Mouse (Mus musculus) ES-Bruce4 (cell line): ENCODE results near the gene Papss1. TPM values are rescaled to one million over a fixed set of nuclear protein-coding genes. Genes with fewer than 3 reads are reported as not detected.
A peak's percentile ranks its signal among the peaks of the same experiment; 100 is the strongest.

ENCODE experiments used
- H3K27ac ChIP-seq: 2 replicates; pipeline ENCODE4 v1.5.1; 2012; ENCODE audit warnings: low read length, inconsistent platforms; ENCODE audit not compliant: insufficient read depth
- H3K27me3 ChIP-seq: 2 replicates; pipeline ENCODE4 v1.6.1; 2012; ENCODE audit warnings: mild to moderate bottlenecking, low read length, inconsistent platforms; ENCODE audit not compliant: control insufficient read depth, poor library complexity, insufficient read depth, severe bottlenecking
- H3K36me3 ChIP-seq: 2 replicates; pipeline ENCODE4 v1.6.1; 2012; ENCODE audit warnings: inconsistent platforms, mild to moderate bottlenecking, low read length, moderate library complexity; ENCODE audit not compliant: control insufficient read depth, poor library complexity, insufficient read depth, severe bottlenecking
- H3K4me1 ChIP-seq: one replicate; pipeline ENCODE4 v1.8.1; 2011; ENCODE audit warnings: low read length; ENCODE audit not compliant: control insufficient read depth, insufficient read depth
- H3K4me3 ChIP-seq: 2 replicates; pipeline ENCODE4 v1.5.1; 2011; ENCODE audit warnings: low read depth, mild to moderate bottlenecking, low read length
- H3K9ac ChIP-seq: 2 replicates; pipeline ENCODE4 v1.6.1; 2012; ENCODE audit warnings: low read depth, mild to moderate bottlenecking, inconsistent platforms; ENCODE audit not compliant: poor library complexity, severe bottlenecking
- H3K9me3 ChIP-seq: replicated peaks from 2 replicates; pipeline ENCODE4 v1.6.1; 2012; ENCODE audit warnings: mild to moderate bottlenecking, low read length, inconsistent platforms; ENCODE audit not compliant: control insufficient read depth, poor library complexity, insufficient read depth, severe bottlenecking
- CTCF ChIP-seq: IDR thresholded peaks from one replicate; pipeline ENCODE4 v1.8.1; 2011; ENCODE audit warnings: low read depth, low read length
- EP300 ChIP-seq: IDR thresholded peaks from 2 replicates; pipeline ENCODE4 v1.6.1; 2011; ENCODE audit warnings: low read depth, low read length; ENCODE audit not compliant: insufficient read depth
- POLR2A ChIP-seq: IDR thresholded peaks from one replicate; pipeline ENCODE4 v1.8.1; 2011; ENCODE audit warnings: low read length; ENCODE audit not compliant: insufficient read depth
- polyA plus RNA-seq: library from polyadenylated mRNA; stranded (reverse); fragments of >200 nt; gene quantifications from 2 replicates; pipeline ENCODE4 v1.2.4, GENCODE M21; 2011; ENCODE audit warnings: low read depth; ENCODE audit not compliant: missing spikeins, insufficient read depth, insufficient read length

Gene Papss1
- polyA plus RNA-seq, 1 experiment, result 19.8 TPM

DNA sequence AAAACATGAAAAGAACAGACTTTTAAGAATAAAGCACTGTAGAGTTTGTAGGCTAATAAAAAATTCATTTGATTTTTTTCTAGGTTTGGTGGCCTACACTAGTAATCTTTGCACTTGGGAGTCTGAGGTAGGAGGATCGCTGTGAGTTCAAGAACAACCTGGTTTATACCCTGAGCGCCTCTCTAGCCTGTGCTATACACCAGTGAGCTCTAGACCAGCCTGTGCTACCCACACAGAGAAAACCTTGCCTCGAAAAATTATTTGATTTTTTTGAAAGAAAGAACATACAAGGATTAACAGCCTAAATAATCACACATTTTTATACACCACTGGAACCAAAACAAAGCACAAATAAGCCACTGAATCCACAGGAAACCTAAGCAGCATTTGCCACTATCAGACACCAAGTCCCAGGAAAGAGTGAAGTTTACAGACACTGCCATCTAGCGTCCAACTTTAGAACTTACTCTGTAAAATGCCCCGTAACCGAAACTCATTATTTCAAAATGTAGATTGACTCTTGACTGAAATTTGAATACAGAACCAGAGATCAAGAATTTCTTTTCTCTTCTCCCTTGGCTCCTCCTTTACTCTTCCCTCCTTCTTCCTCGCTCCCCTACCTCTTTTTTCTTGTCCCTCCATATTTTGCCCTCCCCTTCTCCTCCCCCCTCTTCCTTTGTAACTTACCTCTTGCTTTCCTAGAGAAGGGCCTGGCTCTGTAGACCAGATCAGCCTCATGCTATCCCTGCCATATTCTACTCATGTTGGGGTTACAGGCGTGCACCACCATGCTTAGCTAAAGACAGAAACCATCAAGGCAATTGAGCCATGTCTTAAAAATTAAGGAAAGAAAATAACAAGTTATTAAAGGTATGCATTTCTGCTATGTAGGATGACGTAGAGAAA is 12.0 kb upstream of the Papss1 start:
- no peaks in the 10 kb centered on the region for H3K27me3 ChIP-seq
- no peaks in the 10 kb centered on the region for H3K36me3 ChIP-seq

DNA sequence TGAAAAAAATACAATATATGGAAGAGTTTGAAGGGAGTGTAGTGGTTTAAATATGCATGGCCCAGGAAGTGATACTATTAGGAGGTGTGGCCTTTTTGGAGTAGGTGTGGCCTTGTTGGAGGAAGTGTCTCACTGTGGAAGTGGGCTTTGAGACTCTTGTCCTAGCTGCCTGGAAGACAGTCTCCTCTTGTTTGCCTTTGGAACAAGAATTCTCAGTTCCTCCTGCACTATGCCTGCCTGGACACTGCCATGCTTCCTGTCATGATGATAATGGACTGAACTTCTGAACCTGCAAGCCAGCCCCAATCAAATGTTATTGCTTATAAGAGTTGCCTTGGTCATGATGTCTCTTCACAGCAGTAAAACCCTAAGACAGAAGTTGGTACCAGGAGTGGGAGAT is 8.8 kb upstream of the Papss1 start:
- no peak overlapping the region for H3K9ac ChIP-seq

More for the DNA sequence above, 12.0 kb upstream of the Papss1 start:
- no peak overlapping the region for H3K27ac ChIP-seq
- TF ChIP-seq EP300 (no peak), POLR2A (no peak)
- peaks cover 5% of the 10 kb centered on the region for H3K9me3 ChIP-seq
- no peaks in the 10 kb centered on the region for H3K4me1 ChIP-seq
- no peak overlapping the region for H3K9ac ChIP-seq
- no peak overlapping the region for H3K4me3 ChIP-seq

GRCm38 (mm10) chr3:131561591-131561990 is 3.0 kb upstream of the Papss1 start:
- Histone ChIP-seq H3K27me3 (no peaks in the 10 kb centered on the region), H3K27ac (no peak overlapping the region), H3K9me3 (no peaks in the 10 kb centered on the region), H3K4me3 (no peak overlapping the region), H3K9ac (no peak overlapping the region), H3K36me3 (no peaks in the 10 kb centered on the region), H3K4me1 (no peaks in the 10 kb centered on the region)
- no peak for TF ChIP-seq POLR2A
- no peak for TF ChIP-seq EP300
- TF ChIP-seq CTCF, result no peak

More for the DNA sequence above, 8.8 kb upstream of the Papss1 start:
- no peaks in the 10 kb centered on the region for H3K9me3 ChIP-seq
- H3K36me3 ChIP-seq, result no peaks in the 10 kb centered on the region
- no peak overlapping the region for H3K4me3 ChIP-seq
- H3K27me3 ChIP-seq, result no peaks in the 10 kb centered on the region
- no peak overlapping the region for H3K27ac ChIP-seq
- no peak for TF ChIP-seq POLR2A
- TF ChIP-seq CTCF, result no peak
- no peak for TF ChIP-seq EP300
- no peaks in the 10 kb centered on the region for H3K4me1 ChIP-seq

GRCm38 (mm10) chr3:131565257-131565610 is 666 bp downstream of the Papss1 start:
- H3K9ac ChIP-seq, result peak overlapping the region; percentile 38
- H3K9me3 ChIP-seq, result no peaks in the 10 kb centered on the region
- TF ChIP-seq CTCF, result no peak
- no peak for TF ChIP-seq POLR2A
- no peak for TF ChIP-seq EP300
- peak overlapping the region; percentile 69 for H3K4me3 ChIP-seq
- H3K27ac ChIP-seq, result no peak overlapping the region
- H3K36me3 ChIP-seq, result no peaks in the 10 kb centered on the region
- H3K27me3 ChIP-seq, result no peaks in the 10 kb centered on the region
- no peaks in the 10 kb centered on the region for H3K4me1 ChIP-seq

GRCm38 (mm10) chr3:131566281-131566680 is 1.7 kb downstream of the Papss1 start:
- no peaks in the 10 kb centered on the region for H3K36me3 ChIP-seq
- no peak overlapping the region for H3K27ac ChIP-seq
- H3K4me3 ChIP-seq, result no peak overlapping the region
- no peaks in the 10 kb centered on the region for H3K27me3 ChIP-seq
- TF ChIP-seq EP300 (no peak), POLR2A (no peak), CTCF (no peak)
- no peaks in the 10 kb centered on the region for H3K4me1 ChIP-seq
- no peaks in the 10 kb centered on the region for H3K9me3 ChIP-seq
- no peak overlapping the region for H3K9ac ChIP-seq

DNA sequence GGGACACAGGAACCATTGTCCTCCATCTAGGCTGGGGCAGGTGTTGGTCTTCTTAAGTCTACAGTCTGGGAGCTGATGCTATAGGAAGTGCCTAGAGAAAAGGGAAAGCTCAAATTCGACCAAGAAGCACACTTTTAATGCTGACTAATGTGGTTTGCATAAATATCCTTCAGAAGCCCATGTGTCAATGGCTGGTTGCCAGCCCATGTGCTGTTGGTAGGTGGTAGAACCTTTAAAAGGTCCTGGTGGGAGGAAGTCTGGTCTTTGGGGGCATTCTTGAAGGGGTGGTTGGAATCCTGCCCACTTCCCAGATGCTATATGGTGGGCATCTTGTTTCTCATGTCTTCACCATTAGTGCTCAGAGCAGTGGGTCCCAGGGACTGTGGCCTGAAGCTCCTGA is 5.9 kb downstream of the Papss1 start:
- no peak overlapping the region for H3K4me3 ChIP-seq

More for the DNA sequence above, 5.9 kb downstream of the Papss1 start:
- Histone ChIP-seq H3K36me3 (no peaks in the 10 kb centered on the region), H3K4me1 (no peaks in the 10 kb centered on the region), H3K27me3 (no peaks in the 10 kb centered on the region), H3K9me3 (no peaks in the 10 kb centered on the region), H3K9ac (no peak overlapping the region), H3K27ac (no peak overlapping the region)
- TF ChIP-seq CTCF, result no peak
- TF ChIP-seq EP300, result no peak
- TF ChIP-seq POLR2A, result no peak
